Mouse (Mus musculus) intestine, embryonic 16.5 days (tissue): ENCODE measurements around the gene March2. TPM values are rescaled to one million over a fixed set of nuclear protein-coding genes. Genes with fewer than 3 reads are reported as not detected.

Source experiments
- ATAC-seq: fragments of 200-750 bp; cut with Nextera tagmentation; 2 replicates; pipeline ENCODE4 v1.8.0; 2017; ENCODE audit warnings: moderate TSS enrichment, moderate library complexity
- H3K27ac ChIP-seq: fragments of 300-500 bp; sonication (generic); 2 replicates; pipeline ENCODE4 v1.5.1; 2014; ENCODE audit warnings: mild to moderate bottlenecking, low read length
- H3K27me3 ChIP-seq: fragments of 300-500 bp; sonication (generic); replicated peaks from 2 replicates; pipeline ENCODE4 v1.6.1; 2014; ENCODE audit warnings: low read length, control low read depth, mixed read lengths; ENCODE audit not compliant: control insufficient read depth, insufficient read depth
- H3K36me3 ChIP-seq: fragments of 300-500 bp; sonication (generic); 2 replicates; pipeline ENCODE4 v1.6.1; 2014; ENCODE audit warnings: low read length, control low read depth; ENCODE audit not compliant: control insufficient read depth, insufficient read depth
- H3K4me1 ChIP-seq: fragments of 300-500 bp; sonication (generic); 2 replicates; pipeline ENCODE4 v1.6.1; 2014; ENCODE audit warnings: low read length, control low read depth, mixed read lengths; ENCODE audit not compliant: control insufficient read depth, insufficient read depth
- H3K4me2 ChIP-seq: fragments of 300-500 bp; sonication (generic); 2 replicates; pipeline ENCODE4 v1.6.1; 2014; ENCODE audit warnings: low read depth, low read length, control low read depth
- H3K4me3 ChIP-seq: fragments of 300-500 bp; sonication (generic); 2 replicates; pipeline ENCODE4 v1.5.1; 2014; ENCODE audit warnings: mild to moderate bottlenecking, low read length
- H3K9ac ChIP-seq: fragments of 300-500 bp; sonication (generic); 2 replicates; pipeline ENCODE4 v1.6.1; 2014; ENCODE audit warnings: low read depth, low read length
- H3K9me3 ChIP-seq: fragments of 300-500 bp; sonication (generic); 2 replicates; pipeline ENCODE4 v1.6.1; 2016; ENCODE audit warnings: low read length, control low read depth; ENCODE audit not compliant: control insufficient read depth
- WGBS: fragments of 180-500 bp; shearing (Covaris S2); extraction: QIAGEN DNeasy Blood & Tissue Kit; methylation state at CpG from one replicate; pipeline ENCODE4 v1.1.7; 2014; 5-methylcytosine and 5-hydroxymethylcytosine counted together
- polyA plus RNA-seq: library from polyadenylated mRNA; unstranded; fragments of >200 nt; fragmentation: Nextera tagmentation; extraction: Ambion mirVana; gene quantifications from 2 replicates; pipeline ENCODE4 v1.2.1, GENCODE M21; 2015

The March2 gene
- polyA plus RNA-seq: 50.4 and 54.7 TPM in 2 replicates

DNA sequence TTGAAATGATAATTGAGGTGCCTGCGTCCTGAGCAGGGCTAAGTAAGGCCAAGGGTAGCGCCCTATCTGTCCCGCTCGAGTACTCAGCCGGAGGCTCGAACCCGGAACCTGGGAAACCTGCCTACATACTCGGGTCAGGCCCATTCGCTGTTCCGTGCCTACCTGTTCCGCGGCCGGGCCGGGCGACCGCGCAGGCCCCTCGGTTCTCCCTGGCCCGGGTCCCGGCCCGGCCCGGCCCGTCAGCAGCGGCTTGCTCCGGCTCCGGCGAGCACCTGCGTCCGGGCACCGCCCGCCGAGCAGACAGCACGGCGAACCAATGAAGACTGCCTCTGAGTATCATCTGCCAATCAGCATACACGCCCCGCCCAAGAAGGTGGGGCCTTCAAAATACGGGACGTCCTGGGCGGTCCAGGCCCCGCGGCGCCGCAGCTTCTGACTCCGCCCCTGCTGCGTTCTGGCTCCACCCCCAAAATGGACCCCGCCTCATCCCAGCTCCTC is at the start of gene March2:
Gene March2 (minus strand): TSS at position 287 of the 498 bp plus-strand sequence.
- Histone ChIP-seq H3K9me3 (no peaks in the 10 kb centered on the region), H3K36me3 (no peaks in the 10 kb centered on the region), H3K27ac (peak within 1 kb of the TSS; percentile 33; the same call in 1 of the 2 replicates), H3K4me2 (peak within 1 kb of the TSS; percentile 80), H3K4me3 (peak within 1 kb of the TSS; percentile 94), H3K4me1 (0 out of 2 replicates have a peak, but pooled peaks cover 3% of the 10 kb centered on the region), H3K9ac (peak within 1 kb of the TSS; percentile 80), H3K27me3 (no peaks in the 10 kb centered on the region)
- peak; percentile 100 for ATAC-seq
- WGBS: under 1% methylated on average over 46 of the region's 46 CpGs

DNA sequence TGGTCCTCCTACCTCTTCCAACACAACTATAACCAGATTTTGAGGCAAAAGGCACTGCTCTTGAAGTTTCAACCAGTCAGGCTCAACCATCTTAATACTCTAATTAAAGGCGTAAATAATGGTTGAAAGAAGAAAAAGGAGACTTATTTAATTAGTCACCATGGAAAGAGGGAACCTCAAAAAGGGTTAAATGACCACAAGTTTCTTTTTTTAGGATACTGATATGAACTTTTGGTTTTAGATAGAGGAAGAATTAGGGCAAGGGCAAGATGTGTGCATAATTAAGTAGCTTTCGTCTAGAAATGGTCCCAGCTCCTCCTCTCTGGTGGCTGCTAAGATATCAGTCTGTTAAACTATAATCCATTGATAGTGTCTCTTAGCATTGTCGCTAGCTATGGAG is 47.9 kb upstream of the March2 start:
- WGBS: 59% methylated on average over 3 of the region's 3 CpGs
- H3K9me3 ChIP-seq: no peaks in the 10 kb centered on the region
- no peak overlapping the region for H3K9ac ChIP-seq
- H3K4me3 ChIP-seq: no peak overlapping the region
- no peak for ATAC-seq
- no peak overlapping the region for H3K27ac ChIP-seq
- H3K4me1 ChIP-seq: no peaks in the 10 kb centered on the region
- H3K4me2 ChIP-seq: no peak overlapping the region
- H3K36me3 ChIP-seq: no peaks in the 10 kb centered on the region
- no peaks in the 10 kb centered on the region for H3K27me3 ChIP-seq

DNA sequence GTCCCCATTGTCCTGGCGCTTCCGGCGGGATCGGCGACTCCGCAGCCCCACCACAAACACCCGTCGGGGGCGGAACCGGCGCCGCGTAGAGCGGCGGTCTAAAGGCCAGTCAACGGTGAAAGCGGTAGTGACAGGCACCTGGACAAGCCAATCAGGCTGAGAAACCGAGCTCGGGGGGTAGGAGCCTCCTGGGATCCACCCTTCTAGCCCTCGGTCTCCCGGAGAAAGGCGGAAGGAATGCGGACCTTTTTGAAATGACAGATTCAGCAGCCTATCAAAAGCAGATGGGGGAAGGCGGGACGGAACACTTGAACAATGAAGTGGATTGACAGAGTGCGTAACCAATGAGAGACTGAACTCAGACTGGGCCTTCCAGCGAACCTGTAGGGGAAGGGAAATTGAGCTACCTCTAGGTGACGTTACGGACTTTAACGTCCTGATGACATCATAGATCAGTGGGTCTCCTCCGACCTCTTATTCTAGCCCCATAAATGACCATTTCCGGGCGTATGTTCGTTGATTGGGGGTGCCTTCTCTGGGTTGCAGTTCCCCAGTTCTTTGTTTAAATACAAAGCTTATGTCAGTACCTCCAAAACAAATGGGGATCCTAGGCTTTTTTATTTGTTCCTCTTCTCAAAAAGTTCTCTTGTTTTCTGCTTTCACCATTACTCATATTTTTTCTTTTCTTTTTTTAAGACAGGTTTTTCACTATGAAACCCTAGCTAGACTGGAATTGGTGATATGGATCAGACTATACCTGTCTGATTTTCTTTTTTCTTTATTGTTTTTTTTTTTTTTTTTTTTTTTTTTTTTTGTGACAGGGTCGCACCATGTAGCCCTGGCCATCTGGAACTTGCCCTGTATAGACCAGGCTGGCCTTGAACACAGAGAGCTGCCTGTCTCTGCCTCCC is 42.0 kb upstream of the March2 start, which contains the start of gene Rab11b:
Gene Rab11b (minus strand): TSS at position 276 of the 911 bp plus-strand sequence.
- peak; percentile 99 for ATAC-seq
- WGBS: 2% methylated on average over 35 of the region's 35 CpGs
- no peaks in the 10 kb centered on the region for H3K27me3 ChIP-seq
- peaks cover 32% of the 10 kb centered on the region for H3K4me1 ChIP-seq
- H3K4me3 ChIP-seq: peak within 1 kb of the TSS; percentile 83
- H3K36me3 ChIP-seq: no peaks in the 10 kb centered on the region
- peak within 1 kb of the TSS; percentile 77 for H3K4me2 ChIP-seq
- peak within 1 kb of the TSS; percentile 97 for H3K9ac ChIP-seq
- no peaks in the 10 kb centered on the region for H3K9me3 ChIP-seq
- H3K27ac ChIP-seq: peak within 1 kb of the TSS; percentile 100

DNA sequence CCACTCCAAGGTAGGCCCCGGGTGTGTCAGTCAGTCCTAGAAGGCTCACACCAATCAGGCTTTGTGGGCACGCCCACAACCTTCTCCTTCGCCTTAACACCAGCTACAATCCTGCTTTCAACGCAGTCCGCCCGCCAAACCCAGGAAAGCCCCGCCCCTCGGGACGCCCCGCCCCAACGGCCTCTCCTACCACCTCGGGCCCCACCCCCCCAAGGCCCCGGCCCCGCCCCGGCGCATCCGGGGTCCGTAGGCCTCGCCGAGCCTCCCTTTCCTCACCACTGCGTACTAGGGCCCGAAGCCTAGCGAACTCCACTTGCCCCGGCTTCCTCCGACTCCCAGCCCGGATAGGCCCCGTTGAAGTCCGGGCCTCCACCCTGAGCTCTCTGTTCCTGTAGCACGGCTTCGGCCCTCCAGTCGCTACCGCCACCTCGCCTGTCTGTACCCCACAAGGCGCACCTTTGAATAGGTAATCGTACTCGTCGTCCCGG is 41.3 kb upstream of the March2 start:
- ATAC-seq: peak; percentile 91
- peak overlapping the region; percentile 77 for H3K4me2 ChIP-seq
- H3K27ac ChIP-seq: peak overlapping the region; percentile 100
- no peaks in the 10 kb centered on the region for H3K27me3 ChIP-seq
- H3K36me3 ChIP-seq: no peaks in the 10 kb centered on the region
- WGBS: 1% methylated on average over 38 of the region's 38 CpGs
- peaks cover 36% of the 10 kb centered on the region for H3K4me1 ChIP-seq
- peak overlapping the region; percentile 97 for H3K9ac ChIP-seq
- peak overlapping the region; percentile 83 for H3K4me3 ChIP-seq
- no peaks in the 10 kb centered on the region for H3K9me3 ChIP-seq

DNA sequence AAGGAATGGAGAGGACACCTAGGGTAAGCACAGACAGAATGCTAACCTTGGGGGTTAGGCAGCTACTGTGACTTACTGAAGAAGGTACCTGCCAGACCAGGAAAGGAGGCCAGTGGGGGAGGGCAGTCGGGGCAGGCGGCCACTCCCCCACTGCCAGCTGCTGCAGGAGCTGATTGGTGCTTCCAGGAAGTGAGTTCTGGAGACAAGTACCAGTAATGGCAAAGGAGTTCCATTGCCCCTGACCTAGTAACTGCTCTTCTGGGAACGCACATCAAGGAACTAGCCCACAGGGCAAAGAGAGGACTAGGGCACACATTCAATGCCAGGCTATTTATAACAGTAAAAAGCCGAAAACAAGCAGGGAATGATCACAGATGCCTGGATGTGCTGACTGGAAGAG is 38.8 kb upstream of the March2 start:
- no peak overlapping the region for H3K4me2 ChIP-seq
- no peak for ATAC-seq
- H3K27me3 ChIP-seq: no peaks in the 10 kb centered on the region
- H3K9me3 ChIP-seq: no peaks in the 10 kb centered on the region
- H3K9ac ChIP-seq: no peak overlapping the region
- peaks cover 36% of the 10 kb centered on the region for H3K4me1 ChIP-seq
- WGBS: 42% methylated on average over 4 of the region's 4 CpGs
- H3K36me3 ChIP-seq: no peaks in the 10 kb centered on the region
- H3K27ac ChIP-seq: no peak overlapping the region
- no peak overlapping the region for H3K4me3 ChIP-seq

DNA sequence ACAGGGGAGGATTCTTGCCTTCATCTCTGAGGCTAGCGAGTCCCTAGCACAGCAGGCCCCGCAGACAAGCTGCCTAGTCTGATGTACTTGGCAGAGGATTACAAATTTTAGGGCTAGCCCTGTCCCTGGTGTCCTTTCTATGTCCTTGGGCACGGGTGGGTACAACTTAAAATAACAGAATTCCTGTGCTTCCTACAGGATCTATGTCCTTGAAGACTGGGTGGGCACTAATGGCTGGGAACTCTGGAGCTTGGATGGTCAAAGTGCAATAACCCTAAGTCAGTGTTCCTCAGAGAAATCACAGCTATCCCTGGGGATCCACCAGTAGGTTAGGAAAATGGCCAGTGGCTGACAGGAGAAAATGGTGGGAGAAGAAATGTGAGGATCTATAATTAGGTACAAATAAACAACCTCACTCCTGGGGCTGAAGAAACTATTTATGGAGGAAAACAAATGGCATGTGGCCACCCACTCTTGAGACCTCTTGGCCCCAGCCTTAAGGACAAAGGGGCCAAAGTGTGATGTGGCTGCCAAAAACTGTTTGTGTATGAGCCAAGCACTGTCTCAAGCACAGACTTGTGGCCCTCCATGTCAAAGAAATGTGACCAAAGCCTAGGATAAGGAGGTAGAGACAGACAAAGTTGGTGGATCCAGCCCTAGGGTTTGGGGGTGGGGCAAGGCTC is 37.8 kb upstream of the March2 start:
- ATAC-seq: no peak
- no peaks in the 10 kb centered on the region for H3K27me3 ChIP-seq
- no peak overlapping the region for H3K4me2 ChIP-seq
- H3K27ac ChIP-seq: no peak overlapping the region
- WGBS: 75% methylated on average over 3 of the region's 3 CpGs
- no peak overlapping the region for H3K9ac ChIP-seq
- peaks cover 36% of the 10 kb centered on the region for H3K4me1 ChIP-seq
- H3K36me3 ChIP-seq: no peaks in the 10 kb centered on the region; the same call in 1 of the 2 replicates
- no peaks in the 10 kb centered on the region for H3K9me3 ChIP-seq
- no peak overlapping the region for H3K4me3 ChIP-seq

DNA sequence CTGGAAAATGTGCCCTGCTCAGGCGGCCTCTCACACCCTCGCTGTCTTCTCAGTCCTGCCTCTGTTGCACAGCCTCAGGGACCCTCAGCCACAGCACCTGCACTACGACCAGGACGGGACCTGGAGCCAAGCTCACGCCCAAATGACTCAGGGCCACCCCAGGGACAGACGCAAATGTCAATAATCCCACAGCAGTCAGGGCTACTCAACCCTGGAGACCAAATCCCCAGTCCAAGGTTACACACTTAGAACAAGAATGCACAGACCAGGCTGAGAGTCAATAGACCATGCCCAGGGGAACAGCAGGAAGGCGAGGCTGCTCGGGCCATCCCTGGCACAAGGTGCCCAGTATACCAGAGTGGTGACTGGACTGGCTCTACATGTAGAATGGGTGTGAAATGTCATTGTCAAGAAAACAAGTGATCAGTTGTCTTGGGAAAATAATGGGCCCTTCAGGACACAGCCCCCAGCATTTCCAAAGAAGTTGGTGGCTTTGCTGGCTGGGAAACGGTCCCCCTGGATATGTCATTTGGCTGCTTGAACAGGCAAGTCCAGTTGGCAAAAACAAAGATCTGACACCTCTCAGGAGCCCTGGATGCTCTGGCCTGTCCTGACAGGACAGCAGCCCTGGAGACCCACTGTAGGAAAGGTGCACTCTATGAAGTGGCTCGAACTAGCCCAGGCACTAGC is 37.1 kb upstream of the March2 start:
- Histone ChIP-seq H3K9ac (no peak overlapping the region), H3K4me2 (no peak overlapping the region), H3K27me3 (no peaks in the 10 kb centered on the region), H3K4me1 (peaks cover 36% of the 10 kb centered on the region), H3K36me3 (no peaks in the 10 kb centered on the region; the same call in 1 of the 2 replicates), H3K4me3 (no peak overlapping the region), H3K9me3 (no peaks in the 10 kb centered on the region), H3K27ac (no peak overlapping the region)
- 70% methylated on average over 10 of the region's 10 CpGs for WGBS
- no peak for ATAC-seq

DNA sequence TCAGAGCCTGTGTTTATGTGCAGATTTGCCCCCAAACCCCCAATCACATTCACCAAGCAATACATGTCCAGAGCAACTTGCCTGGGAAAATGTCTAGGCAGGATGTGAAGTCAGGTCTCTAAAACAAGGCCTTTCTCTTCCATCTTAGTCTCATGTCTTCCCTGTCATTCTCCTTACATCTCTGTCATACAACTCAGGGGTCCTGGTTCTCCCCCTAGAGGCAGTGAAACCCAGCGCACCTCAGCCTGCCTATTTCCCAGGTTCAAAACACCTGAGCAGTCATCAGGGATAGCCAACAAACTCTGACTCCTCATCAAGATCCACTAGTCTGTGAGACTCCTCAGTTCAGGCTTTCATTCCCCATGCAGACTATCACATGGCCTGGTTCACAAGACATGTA is 36.2 kb upstream of the March2 start:
- ATAC-seq: no peak
- Histone ChIP-seq H3K9ac (no peak overlapping the region), H3K27me3 (no peaks in the 10 kb centered on the region), H3K9me3 (no peaks in the 10 kb centered on the region), H3K27ac (no peak overlapping the region), H3K4me3 (no peak overlapping the region), H3K4me2 (no peak overlapping the region), H3K4me1 (peaks cover 36% of the 10 kb centered on the region), H3K36me3 (no peaks in the 10 kb centered on the region; the same call in 1 of the 2 replicates)
- WGBS: 75% methylated on average over 1 of the region's 1 CpGs
